Mouse (Mus musculus) heart, adult 2 months (tissue): ENCODE results near the gene Ahdc1. TPM values are rescaled to one million over a fixed set of nuclear protein-coding genes. Genes with fewer than 3 reads are reported as not detected.

Experiments
- DNase-seq, 2 experiments: peaks; one replicate each; pipeline ENCODE4 v3.0.0; 2021
- H3K27ac ChIP-seq: fragments of 200-600 bp; 2 replicates; pipeline ENCODE4 v1.8.1; 2022
- H3K27me3 ChIP-seq: fragments of 200-500 bp; 2 replicates; pipeline ENCODE4 v1.6.1; 2012; ENCODE audit warnings: mild to moderate bottlenecking, low read length, inconsistent platforms, mixed read lengths; ENCODE audit not compliant: control insufficient read depth, insufficient read depth
- H3K36me3 ChIP-seq: fragments of 200-500 bp; 2 replicates; pipeline ENCODE4 v1.6.1; 2012; ENCODE audit warnings: low read length, inconsistent platforms; ENCODE audit not compliant: control insufficient read depth, insufficient read depth
- H3K4me1 ChIP-seq: fragments of 200-500 bp; 2 replicates; pipeline ENCODE4 v1.6.1; 2011; ENCODE audit warnings: low read length; ENCODE audit not compliant: control insufficient read depth, insufficient read depth
- H3K4me3 ChIP-seq: fragments of 200-600 bp; 2 replicates; pipeline ENCODE4 v1.8.1; 2022
- H3K79me2 ChIP-seq: fragments of 200-500 bp; replicated peaks from 2 replicates; pipeline ENCODE4 v1.6.1; 2012; ENCODE audit warnings: mild to moderate bottlenecking, inconsistent platforms, low read length, moderate library complexity, mixed read lengths; ENCODE audit not compliant: control insufficient read depth, insufficient read depth
- H3K9ac ChIP-seq: fragments of 200-500 bp; 2 replicates; pipeline ENCODE4 v1.6.1; 2012; ENCODE audit warnings: low read depth, mild to moderate bottlenecking, control low read depth, inconsistent platforms, low read length, mixed read lengths
- CTCF ChIP-seq: fragments of 200-600 bp; IDR thresholded peaks from 2 replicates; pipeline ENCODE4 v1.8.1; 2022; ENCODE audit warnings: antibody characterized with exemption, mild to moderate bottlenecking, moderate library complexity
- EP300 ChIP-seq: fragments of 200-500 bp; IDR thresholded peaks from 2 replicates; pipeline ENCODE4 v1.6.1; 2011; ENCODE audit warnings: low read depth, low read length, control low read depth; ENCODE audit not compliant: insufficient read depth
- POLR2A ChIP-seq: fragments of 200-500 bp; IDR thresholded peaks from 2 replicates; pipeline ENCODE4 v1.6.1; 2011; ENCODE audit warnings: mild to moderate bottlenecking, low read depth, low read length, control low read depth; ENCODE audit not compliant: insufficient read depth
- WGBS: fragments of 180-500 bp; shearing (Covaris S2); methylation state at CpG from one replicate; pipeline ENCODE4 v1.1.7; 2018; 5-methylcytosine and 5-hydroxymethylcytosine counted together
- intact Hi-C: fragments of 180-260 bp; cut with DNase I; formaldehyde crosslinking; loops from one replicate; pipeline ENCODE4 v1.15.1; 2025
- polyA plus RNA-seq: library from polyadenylated mRNA; depleted of rRNA; stranded (reverse); fragments of >200 nt; gene quantifications from 2 replicates; pipeline ENCODE4 v1.2.3, GENCODE M21; 2012
- total RNA-seq, 2 experiments: library from RNA; stranded (reverse); gene quantifications; 2 replicates each; pipeline ENCODE4 v1.2.3; 2021

The Ahdc1 gene
- total and polyA plus RNA-seq, 3 experiments: 21.8 to 50.9 (median 42.6) TPM

- H3K36me3 ChIP-seq: no peaks in the 10 kb centered on the region
- H3K9ac ChIP-seq: no peak overlapping the region
- no peak overlapping the region for H3K4me3 ChIP-seq
- no peak for DNase-seq
- 36% methylated on average over 6 of the region's 6 CpGs for WGBS
- H3K27me3 ChIP-seq: no peaks in the 10 kb centered on the region
- TF ChIP-seq POLR2A (no peak), EP300 (no peak), CTCF (no peak)
- intact Hi-C loops: no loop called here
- no peaks in the 10 kb centered on the region for H3K79me2 ChIP-seq
- H3K27ac ChIP-seq: no peak overlapping the region
- H3K4me1 ChIP-seq: peaks cover 8% of the 10 kb centered on the region
These were observed 28.1 kb upstream of the Ahdc1 start for GRCm38 (mm10) chr4:132982999-132983398.

- intact Hi-C loops: no loop called here
- Histone ChIP-seq H3K9ac (no peak overlapping the region), H3K27me3 (no peaks in the 10 kb centered on the region), H3K4me3 (no peak overlapping the region), H3K79me2 (no peaks in the 10 kb centered on the region), H3K36me3 (no peaks in the 10 kb centered on the region), H3K4me1 (peaks cover 8% of the 10 kb centered on the region), H3K27ac (no peak overlapping the region)
- no peak for TF ChIP-seq EP300
- TF ChIP-seq CTCF: no peak
- no peak for TF ChIP-seq POLR2A
- 64% methylated on average over 7 of the region's 7 CpGs for WGBS
- DNase-seq: no peak
These were observed 27.2 kb upstream of the Ahdc1 start for GRCm38 (mm10) chr4:132983664-132984512.

GRCm38 (mm10) chr4:132988581-132989355 is 22.3 kb upstream of the Ahdc1 start:
- no peaks in the 10 kb centered on the region for H3K79me2 ChIP-seq
- no peak overlapping the region for H3K9ac ChIP-seq
- TF ChIP-seq CTCF: no peak
- TF ChIP-seq EP300: no peak
- TF ChIP-seq POLR2A: no peak
- intact Hi-C loops: no loop called here
- no peaks in the 10 kb centered on the region for H3K27me3 ChIP-seq
- DNase-seq: no peak
- no peaks in the 10 kb centered on the region for H3K36me3 ChIP-seq
- peaks cover 2% of the 10 kb centered on the region for H3K4me1 ChIP-seq
- no peak overlapping the region for H3K27ac ChIP-seq
- WGBS: 82% methylated on average over 6 of the region's 6 CpGs
- H3K4me3 ChIP-seq: no peak overlapping the region

GRCm38 (mm10) chr4:132993553-132993952 is 17.5 kb upstream of the Ahdc1 start:
- Histone ChIP-seq H3K9ac (no peak overlapping the region), H3K27ac (no peak overlapping the region), H3K4me1 (no peaks in the 10 kb centered on the region), H3K27me3 (no peaks in the 10 kb centered on the region), H3K36me3 (no peaks in the 10 kb centered on the region), H3K4me3 (no peak overlapping the region), H3K79me2 (no peaks in the 10 kb centered on the region)
- WGBS: 79% methylated on average over 4 of the region's 4 CpGs
- no peak for TF ChIP-seq EP300
- no peak for TF ChIP-seq CTCF
- no peak for TF ChIP-seq POLR2A
- no peak for DNase-seq
- intact Hi-C loops: no loop called here

- intact Hi-C loops: no loop called here
- Histone ChIP-seq H3K27ac (no peak overlapping the region), H3K79me2 (no peaks in the 10 kb centered on the region), H3K9ac (no peak overlapping the region), H3K4me1 (no peaks in the 10 kb centered on the region; the same call in 1 of the 2 replicates), H3K4me3 (no peak overlapping the region), H3K36me3 (no peaks in the 10 kb centered on the region), H3K27me3 (no peaks in the 10 kb centered on the region)
- TF ChIP-seq EP300 (no peak), CTCF (peak; percentile 22)
- DNase-seq: no peak
- WGBS: 51% methylated on average over 14 of the region's 14 CpGs
These were observed 13.4 kb upstream of the Ahdc1 start for GRCm38 (mm10) chr4:132997469-132998237.
